Mouse (Mus musculus): Measurements from ENCODE around the gene Clrn3. TPM values are rescaled to one million over a fixed set of nuclear protein-coding genes. Genes with fewer than 3 reads are reported as not detected.

Gene Clrn3
- polyA plus RNA-seq (2014; fragmentation: Illumina TruSeq; extraction: RNeasy Lipid Tissue Mini Kit (QIAGEN cat#74804); ENCODE audit: low read depth, low replicate concordance) = 100 TPM

DNA sequence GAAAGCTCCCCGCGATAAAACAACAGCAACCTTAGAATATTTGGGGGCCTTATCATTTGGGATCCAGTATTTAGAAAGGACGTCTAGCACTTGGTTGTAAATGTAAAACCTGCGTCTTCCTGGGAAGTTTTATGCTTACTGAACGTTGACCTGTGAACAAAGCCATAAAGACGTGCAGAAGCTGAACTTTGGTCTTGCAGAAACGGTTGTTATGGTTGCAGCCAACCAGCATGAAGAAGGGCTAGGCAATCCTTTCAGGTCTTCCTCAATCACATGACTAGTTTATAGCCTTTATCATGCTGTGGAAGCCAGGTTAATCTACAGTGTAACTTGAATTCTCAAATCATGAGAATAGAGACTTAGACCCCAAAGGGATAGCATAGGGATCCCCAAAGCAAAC is at the start of gene Clrn3:
TSS of gene Clrn3 (minus strand) at position 140 of the 400 bp plus-strand sequence.

DNA sequence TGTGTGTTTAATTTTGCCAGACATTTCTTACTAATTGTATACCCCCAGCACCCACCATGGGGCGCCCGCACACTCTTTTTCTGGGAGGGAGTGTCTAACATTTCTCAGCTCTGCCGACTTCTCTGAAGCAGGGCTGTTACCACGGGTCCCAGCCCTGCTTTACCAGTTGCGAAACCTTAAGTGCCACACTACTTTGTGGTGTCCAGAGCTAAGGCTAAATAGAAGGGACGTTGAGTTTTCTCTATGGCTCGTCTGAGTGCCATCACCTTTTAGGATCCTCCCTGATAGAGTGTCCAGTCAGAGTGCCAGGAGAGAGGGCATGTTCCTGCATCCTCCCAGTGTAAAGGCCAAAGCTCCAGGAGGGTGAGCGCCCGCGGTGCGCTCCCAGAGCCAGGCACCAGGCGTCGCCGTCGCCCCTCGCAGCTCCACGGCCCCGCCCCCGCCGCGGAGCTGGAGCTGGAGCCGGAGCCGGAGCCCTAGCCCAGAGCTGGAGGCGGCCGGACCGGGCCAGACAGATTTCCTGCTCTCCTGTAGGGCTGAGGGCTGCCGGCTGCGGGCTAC is 9.0 kb upstream of the Clrn3 start, which contains the start of gene Ptpre:
TSS of gene Ptpre (plus strand) at position 141 of the 561 bp plus-strand sequence.

Other genes starting within 250 kb of the Clrn3 start
- not detected for gene Foxi2, start 118.3 kb downstream of the Clrn3 start, polyA plus RNA-seq (2014; fragmentation: Illumina TruSeq; extraction: RNeasy Lipid Tissue Mini Kit (QIAGEN cat#74804); ENCODE audit: low read depth, low replicate concordance)
- gene Ptpre, start 8.8 kb upstream of the Clrn3 start, polyA plus RNA-seq (2014; fragmentation: Illumina TruSeq; extraction: RNeasy Lipid Tissue Mini Kit (QIAGEN cat#74804); ENCODE audit: low read depth, low replicate concordance) = 1.5 TPM
- 0.65 TPM for gene Mki67, start 187.7 kb upstream of the Clrn3 start, polyA plus RNA-seq (2014; fragmentation: Illumina TruSeq; extraction: RNeasy Lipid Tissue Mini Kit (QIAGEN cat#74804); ENCODE audit: low read depth, low replicate concordance)

Measured in kidney, adult 10 weeks (tissue).